Mouse (Mus musculus) heart, embryonic 14.5 days (tissue): ENCODE measurements around the gene Rho. TPM values are rescaled to one million over a fixed set of nuclear protein-coding genes. Genes with fewer than 3 reads are reported as not detected.

ENCODE experiments used
- ATAC-seq: fragments of 200-750 bp; cut with Nextera tagmentation; 2 replicates; pipeline ENCODE4 v1.8.0; 2017; ENCODE audit warnings: low read depth, moderate TSS enrichment; ENCODE audit not compliant: insufficient number of reproducible peaks, insufficient read depth, low FRiP score
- H3K27ac ChIP-seq, 2 experiments: fragments of 200-500 bp in 1 of 2; fragments of 300-500 bp in 1 of 2; sonication (generic) in 1 of 2; replicated peaks in 1 of 2; 2 replicates each; pipeline ENCODE4 v1.5.1; 2012 to 2014; ENCODE audit warnings: low read depth in 2 of 2, low read length in 2 of 2, control low read depth in 1 of 2, mild to moderate bottlenecking in 1 of 2, mixed read lengths in 1 of 2; ENCODE audit not compliant: control insufficient read depth in 1 of 2, insufficient read depth in 1 of 2
- H3K27me3 ChIP-seq: fragments of 300-500 bp; sonication (generic); 2 replicates; pipeline ENCODE4 v1.6.1; 2014; ENCODE audit warnings: mild to moderate bottlenecking, low read length, control low read depth; ENCODE audit not compliant: control insufficient read depth, insufficient read depth
- H3K36me3 ChIP-seq: fragments of 300-500 bp; sonication (generic); 2 replicates; pipeline ENCODE4 v1.6.1; 2014; ENCODE audit warnings: mild to moderate bottlenecking, control low read depth, low read length, mixed read lengths; ENCODE audit not compliant: control insufficient read depth, insufficient read depth
- H3K4me1 ChIP-seq, 2 experiments: fragments of 200-500 bp in 1 of 2; fragments of 300-500 bp in 1 of 2; sonication (generic) in 1 of 2; 2 replicates each; pipeline ENCODE4 v1.6.1; 2012 to 2014; ENCODE audit warnings: low read length in 2 of 2, control low read depth in 1 of 2, mixed read lengths in 1 of 2; ENCODE audit not compliant: control insufficient read depth in 2 of 2, insufficient read depth in 2 of 2
- H3K4me2 ChIP-seq: fragments of 300-500 bp; sonication (generic); 2 replicates; pipeline ENCODE4 v1.6.1; 2014; ENCODE audit warnings: mild to moderate bottlenecking, low read length
- H3K4me3 ChIP-seq, 2 experiments: fragments of 200-500 bp in 1 of 2; fragments of 300-500 bp in 1 of 2; sonication (generic) in 1 of 2; 2 replicates each; pipeline ENCODE4 v1.5.1; 2012 to 2014; ENCODE audit warnings: low read length in 2 of 2, mild to moderate bottlenecking in 2 of 2, control low read depth in 1 of 2, low read depth in 1 of 2, moderate library complexity in 1 of 2; ENCODE audit not compliant: control insufficient read depth in 1 of 2, insufficient read depth in 1 of 2
- H3K9ac ChIP-seq: fragments of 300-500 bp; sonication (generic); 2 replicates; pipeline ENCODE4 v1.6.1; 2014; ENCODE audit warnings: mild to moderate bottlenecking, low read length
- H3K9me3 ChIP-seq: fragments of 300-500 bp; sonication (generic); 2 replicates; pipeline ENCODE4 v1.6.1; 2016; ENCODE audit warnings: low read length, control low read depth; ENCODE audit not compliant: control insufficient read depth
- WGBS: fragments of 180-500 bp; shearing (Covaris S2); extraction: QIAGEN DNeasy Blood & Tissue Kit; methylation state at CpG from one replicate; pipeline ENCODE4 v1.1.7; 2014; 5-methylcytosine and 5-hydroxymethylcytosine counted together
- polyA plus RNA-seq: library from polyadenylated mRNA; unstranded; fragments of >200 nt; fragmentation: Nextera tagmentation; extraction: Ambion mirVana; gene quantifications from 2 replicates; pipeline ENCODE4 v1.2.1, GENCODE M21; 2014

Gene Rho
- polyA plus RNA-seq, 1 experiment from 2014 or later = not detected

- 60% methylated on average over 9 of the region's 9 CpGs for WGBS
- Histone ChIP-seq H3K4me1 (peaks cover 33 to 35% of the 10 kb centered on the region in 2 experiments), H3K9ac (peak overlapping the region; percentile 47; the same call in 1 of the 2 replicates), H3K27me3 (0 out of 2 replicates have a peak, but pooled peaks cover 4% of the 10 kb centered on the region), H3K4me3 (peak overlapping the region; percentile 8; a peak in 1 of 4 replicates), H3K9me3 (no peaks in the 10 kb centered on the region), H3K36me3 (no peaks in the 10 kb centered on the region), H3K4me2 (peak overlapping the region; percentile 76), H3K27ac (no peak overlapping the region; a peak in 1 of 4 replicates)
- no peak for ATAC-seq
Measured at GRCm38 (mm10) chr6:115987096-115987747, 55.7 kb downstream of the Rho start.

GRCm38 (mm10) chr6:115989032-115989431 lies 57.5 kb downstream of the Rho start:
- Histone ChIP-seq H3K4me3 (peak overlapping the region; percentile 47 to 58), H3K27me3 (peaks cover 18% of the 10 kb centered on the region), H3K9ac (peak overlapping the region; percentile 80; the same call in 1 of the 2 replicates), H3K36me3 (no peaks in the 10 kb centered on the region), H3K4me1 (peaks cover 25 to 35% of the 10 kb centered on the region in 2 experiments), H3K27ac (no peak overlapping the region), H3K4me2 (peak overlapping the region; percentile 76), H3K9me3 (no peaks in the 10 kb centered on the region; the same call in 1 of the 2 replicates)
- WGBS = 70% methylated on average over 5 of the region's 5 CpGs
- ATAC-seq = no peak

GRCm38 (mm10) chr6:115989607-115990006 lies 58.1 kb downstream of the Rho start:
- 64% methylated on average over 4 of the region's 4 CpGs for WGBS
- H3K27me3 ChIP-seq = peaks cover 24% of the 10 kb centered on the region
- no peak for ATAC-seq
- H3K4me3 ChIP-seq = peak overlapping the region; percentile 47 to 58
- H3K9ac ChIP-seq = peak overlapping the region; percentile 80
- H3K4me2 ChIP-seq = peak overlapping the region; percentile 76
- H3K27ac ChIP-seq = no peak overlapping the region
- H3K36me3 ChIP-seq = no peaks in the 10 kb centered on the region
- H3K4me1 ChIP-seq = peaks cover 24 to 35% of the 10 kb centered on the region in 2 experiments
- peaks cover 5% of the 10 kb centered on the region for H3K9me3 ChIP-seq

Other genes starting within 250 kb of the Rho start
- gene Tmem40, start 169.3 kb upstream of the Rho start, polyA plus RNA-seq = 0.55 and 1.3 TPM in 2 replicates
- gene Cand2, start 157.2 kb upstream of the Rho start, polyA plus RNA-seq = 46.9 and 48.3 TPM in 2 replicates
- 1,410 and 1,566 TPM in 2 replicates for gene Rpl32, start 123.0 kb upstream of the Rho start, polyA plus RNA-seq
- gene Efcab12, start 93.3 kb upstream of the Rho start, polyA plus RNA-seq = 0.42 and 0.47 TPM in 2 replicates
- gene Mbd4, start 78.4 kb upstream of the Rho start, polyA plus RNA-seq = 7.6 and 9.6 TPM in 2 replicates
- gene Ift122, start 78.3 kb upstream of the Rho start, polyA plus RNA-seq = 22.6 and 23.6 TPM in 2 replicates
- not detected in 2 replicates for gene H1foo, start 13.2 kb downstream of the Rho start, polyA plus RNA-seq
- gene Plxnd1, start 63.3 kb downstream of the Rho start, polyA plus RNA-seq = 58.8 and 68.9 TPM in 2 replicates